Mouse (Mus musculus) lung, embryonic 15.5 days (tissue): ENCODE data around the gene Hapln2. TPM values are rescaled to one million over a fixed set of nuclear protein-coding genes. Genes with fewer than 3 reads are reported as not detected.
A peak's percentile ranks its signal among the peaks of the same experiment; 100 is the strongest.

Source experiments
- ATAC-seq: fragments of 200-750 bp; cut with Nextera tagmentation; 2 replicates; pipeline ENCODE4 v1.8.0; 2017; ENCODE audit warnings: moderate number of reproducible peaks, borderline replicate concordance; ENCODE audit not compliant: low FRiP score, low TSS enrichment; ENCODE audit errors: extremely low read depth
- H3K27ac ChIP-seq: fragments of 300-500 bp; sonication (generic); 2 replicates; pipeline ENCODE4 v1.5.1; 2015; ENCODE audit warnings: moderate library complexity, mild to moderate bottlenecking, inconsistent platforms
- H3K27me3 ChIP-seq: fragments of 300-500 bp; sonication (generic); 2 replicates; pipeline ENCODE4 v1.6.1; 2015; ENCODE audit warnings: inconsistent platforms
- H3K36me3 ChIP-seq: fragments of 300-500 bp; sonication (generic); 2 replicates; pipeline ENCODE4 v1.6.1; 2015; ENCODE audit warnings: inconsistent platforms
- H3K4me1 ChIP-seq: fragments of 300-500 bp; sonication (generic); 2 replicates; pipeline ENCODE4 v1.6.1; 2015; ENCODE audit warnings: inconsistent platforms
- H3K4me2 ChIP-seq: fragments of 300-500 bp; sonication (generic); 2 replicates; pipeline ENCODE4 v1.6.1; 2015; ENCODE audit warnings: inconsistent platforms, mild to moderate bottlenecking, moderate library complexity
- H3K4me3 ChIP-seq: fragments of 300-500 bp; sonication (generic); 2 replicates; pipeline ENCODE4 v1.5.1; 2015; ENCODE audit warnings: mild to moderate bottlenecking, inconsistent platforms
- H3K9ac ChIP-seq: fragments of 300-500 bp; sonication (generic); 2 replicates; pipeline ENCODE4 v1.6.1; 2015; ENCODE audit warnings: inconsistent platforms
- H3K9me3 ChIP-seq: fragments of 300-500 bp; sonication (generic); 2 replicates; pipeline ENCODE4 v1.6.1; 2016; ENCODE audit warnings: inconsistent platforms
- WGBS: fragments of 180-500 bp; shearing (Covaris S2); methylation state at CpG from one replicate; pipeline ENCODE4 v1.1.7; 2015; 5-methylcytosine and 5-hydroxymethylcytosine counted together
- polyA plus RNA-seq: library from polyadenylated mRNA; unstranded; fragments of >200 nt; fragmentation: Nextera tagmentation; extraction: Ambion mirVana; gene quantifications from 2 replicates; pipeline ENCODE4 v1.2.1, GENCODE M21; 2015

Gene Hapln2
- polyA plus RNA-seq, result 0.07 and 0.23 TPM in 2 replicates

DNA sequence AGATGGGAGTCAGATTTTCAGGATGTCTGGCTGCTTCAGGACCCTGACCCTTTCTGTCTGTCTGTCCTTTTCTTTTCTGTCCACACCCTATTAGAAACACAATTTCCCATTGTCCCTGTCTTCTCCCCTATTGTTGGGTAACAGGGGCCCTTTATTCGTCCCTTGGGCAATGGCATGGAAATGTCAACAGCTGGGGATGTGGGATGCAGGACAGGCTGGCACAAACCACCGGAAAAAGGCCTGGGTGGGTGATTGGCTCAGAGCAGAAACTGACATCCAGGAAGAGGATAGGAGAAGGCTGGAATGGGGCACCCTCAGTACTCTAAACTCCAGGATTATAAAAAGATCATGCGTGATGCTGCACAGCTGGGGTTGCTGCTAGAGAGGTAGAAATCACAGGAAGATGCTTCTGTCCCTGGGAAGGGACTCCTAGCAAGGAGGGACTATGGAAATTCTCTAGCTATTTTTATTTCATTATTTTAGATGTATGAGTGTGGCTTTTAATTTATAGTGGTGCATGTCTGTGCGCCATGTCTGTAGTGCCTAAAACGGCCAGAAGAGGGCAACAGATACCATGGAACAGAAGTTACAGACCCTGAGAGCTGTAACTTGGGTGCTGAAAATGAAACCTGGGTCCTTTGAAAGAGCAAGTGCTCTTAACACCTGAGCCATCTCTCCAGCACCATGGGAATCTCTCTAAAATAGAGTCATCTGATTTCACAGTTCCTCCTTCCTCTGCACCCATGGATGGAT, at the start of gene Hapln2:
Gene Hapln2, minus strand, starts transcription at position 150 of the 753 bp plus-strand sequence.
- Histone ChIP-seq H3K27ac (no peak within 1 kb of the TSS), H3K9ac (no peak within 1 kb of the TSS), H3K9me3 (no peaks in the 10 kb centered on the region), H3K36me3 (no peaks in the 10 kb centered on the region), H3K4me2 (no peak within 1 kb of the TSS), H3K4me3 (no peak within 1 kb of the TSS), H3K27me3 (peaks cover 66% of the 10 kb centered on the region), H3K4me1 (peaks cover 20% of the 10 kb centered on the region)
- WGBS, result 47% methylated on average over 5 of the region's 5 CpGs
- no peak for ATAC-seq

DNA sequence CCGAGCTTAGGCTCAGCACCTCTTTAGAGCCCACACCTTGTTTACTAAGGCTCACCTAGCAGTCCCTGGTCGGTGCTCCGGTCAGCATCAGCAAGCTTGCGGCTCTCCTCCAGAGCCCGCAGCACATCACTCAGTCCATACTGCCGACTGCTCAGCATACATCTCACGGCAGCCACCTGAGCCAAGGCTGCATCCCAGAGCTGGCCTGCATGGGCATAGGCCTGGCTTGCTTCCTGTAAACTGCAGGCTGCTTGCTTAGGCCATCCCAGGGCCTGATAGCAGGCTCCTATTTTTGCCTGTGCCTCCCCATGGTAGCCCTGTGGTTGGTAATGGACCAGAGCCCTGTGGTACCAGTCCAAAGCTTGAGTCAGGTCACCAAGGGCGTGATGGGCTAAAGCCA, 47.4 kb upstream of the Hapln2 start:
- no peaks in the 10 kb centered on the region for H3K9me3 ChIP-seq
- no peak overlapping the region for H3K27ac ChIP-seq
- H3K4me1 ChIP-seq, result no peaks in the 10 kb centered on the region
- H3K36me3 ChIP-seq, result no peaks in the 10 kb centered on the region
- no peaks in the 10 kb centered on the region for H3K27me3 ChIP-seq
- WGBS, result 73% methylated on average over 8 of the region's 8 CpGs
- no peak overlapping the region for H3K4me3 ChIP-seq
- H3K9ac ChIP-seq, result no peak overlapping the region
- no peak for ATAC-seq
- H3K4me2 ChIP-seq, result no peak overlapping the region

DNA sequence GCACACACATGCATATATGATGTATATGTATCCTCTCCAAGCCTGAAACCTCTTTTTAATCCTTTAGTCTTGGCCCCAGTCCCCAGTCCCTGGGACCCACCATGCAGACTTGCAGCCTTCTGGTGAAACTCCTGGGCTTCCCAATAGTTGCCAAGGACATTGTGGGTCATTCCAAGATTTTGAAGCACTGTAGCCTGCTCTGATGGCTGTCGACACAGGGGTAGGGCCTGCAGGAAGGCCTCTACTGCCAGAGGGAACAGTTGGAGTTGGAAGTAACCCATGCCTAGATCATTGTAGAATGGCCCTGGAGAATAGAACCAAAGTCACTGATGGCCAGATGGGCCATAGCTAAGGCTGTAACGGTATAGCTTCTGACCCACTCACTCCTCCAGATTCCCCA, 47.0 kb upstream of the Hapln2 start:
- Histone ChIP-seq H3K27ac (no peak overlapping the region), H3K4me3 (no peak overlapping the region), H3K27me3 (no peaks in the 10 kb centered on the region), H3K9me3 (no peaks in the 10 kb centered on the region), H3K4me1 (no peaks in the 10 kb centered on the region), H3K4me2 (no peak overlapping the region), H3K9ac (no peak overlapping the region), H3K36me3 (no peaks in the 10 kb centered on the region)
- WGBS, result 62% methylated on average over 2 of the region's 2 CpGs
- ATAC-seq, result no peak

DNA sequence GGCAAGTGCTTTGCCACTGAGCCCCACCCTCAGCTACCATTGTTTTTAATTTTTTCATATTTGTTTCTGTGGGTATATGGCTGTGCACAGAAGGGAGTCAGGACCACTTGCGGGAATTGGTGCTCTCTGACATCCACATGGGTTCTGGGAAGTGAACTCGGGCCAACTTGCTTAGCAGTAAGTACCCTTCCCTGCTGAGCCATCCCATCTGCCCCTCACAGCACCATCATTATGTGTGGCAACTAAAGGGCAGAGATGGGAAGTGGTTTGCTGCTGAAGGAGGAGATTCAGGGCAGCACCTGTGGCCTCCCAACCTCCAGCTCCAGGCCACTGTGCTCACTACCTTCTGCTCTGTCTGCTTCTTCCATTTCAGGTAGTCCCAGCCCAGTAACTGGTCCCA, 46.2 kb upstream of the Hapln2 start:
- Histone ChIP-seq H3K4me1 (no peaks in the 10 kb centered on the region; the same call in 1 of the 2 replicates), H3K4me2 (no peak overlapping the region), H3K36me3 (no peaks in the 10 kb centered on the region), H3K9me3 (no peaks in the 10 kb centered on the region), H3K4me3 (no peak overlapping the region), H3K9ac (no peak overlapping the region), H3K27me3 (no peaks in the 10 kb centered on the region), H3K27ac (no peak overlapping the region)
- no peak for ATAC-seq
- WGBS, result 61% methylated on average over 2 of the region's 2 CpGs

DNA sequence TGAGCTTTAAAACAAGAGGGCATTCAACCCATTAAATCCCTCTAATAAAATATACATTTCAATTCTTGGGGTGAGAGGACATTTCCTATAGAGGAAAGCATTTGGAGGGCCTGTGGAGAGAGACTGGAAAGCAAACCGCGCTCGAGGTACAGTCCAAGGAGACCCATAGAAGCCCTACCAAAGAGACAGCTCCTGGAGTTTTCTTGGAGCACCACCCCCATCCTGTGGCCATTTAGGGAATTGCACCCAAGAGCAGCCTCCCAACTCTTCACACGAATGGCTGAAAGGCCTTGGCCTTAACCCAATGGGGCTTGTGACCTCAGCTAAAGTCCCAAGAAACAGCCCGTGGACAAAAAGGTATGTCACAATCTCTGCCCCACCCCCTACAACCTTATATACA, 44.4 kb upstream of the Hapln2 start:
- peaks cover 4% of the 10 kb centered on the region; the same call in 1 of the 2 replicates for H3K4me1 ChIP-seq
- no peaks in the 10 kb centered on the region for H3K9me3 ChIP-seq
- no peak overlapping the region for H3K4me2 ChIP-seq
- peak; percentile 60; the same call in 1 of the 2 replicates for ATAC-seq
- H3K27ac ChIP-seq, result no peak overlapping the region
- no peaks in the 10 kb centered on the region for H3K36me3 ChIP-seq
- WGBS, result 4% methylated on average over 5 of the region's 5 CpGs
- H3K9ac ChIP-seq, result no peak overlapping the region
- H3K4me3 ChIP-seq, result no peak overlapping the region
- no peaks in the 10 kb centered on the region for H3K27me3 ChIP-seq

DNA sequence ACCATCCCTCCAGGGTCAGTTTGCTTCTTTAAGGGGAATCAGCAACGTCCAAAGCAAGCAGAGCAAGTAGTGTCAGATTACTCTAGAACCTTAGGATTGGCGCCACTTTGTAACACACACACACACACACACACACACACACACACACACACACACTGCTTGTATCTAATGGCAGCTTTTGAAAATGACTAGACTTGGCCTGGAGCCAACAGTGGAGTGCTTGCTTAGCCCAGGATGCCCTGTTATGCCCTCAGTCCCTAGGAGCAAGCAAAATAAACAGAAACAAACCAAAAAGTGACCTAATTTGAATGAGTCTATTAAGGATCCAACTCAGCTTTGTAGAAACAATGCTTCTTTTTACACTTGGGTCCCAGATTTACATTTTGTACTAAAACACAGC, 41.0 kb upstream of the Hapln2 start:
- Histone ChIP-seq H3K9ac (no peak overlapping the region), H3K4me1 (peaks cover 4% of the 10 kb centered on the region; the same call in 1 of the 2 replicates), H3K27me3 (no peaks in the 10 kb centered on the region), H3K4me2 (no peak overlapping the region), H3K36me3 (no peaks in the 10 kb centered on the region), H3K4me3 (no peak overlapping the region), H3K27ac (no peak overlapping the region), H3K9me3 (no peaks in the 10 kb centered on the region)
- no peak for ATAC-seq
- WGBS, result 13% methylated on average over 2 of the region's 2 CpGs

DNA sequence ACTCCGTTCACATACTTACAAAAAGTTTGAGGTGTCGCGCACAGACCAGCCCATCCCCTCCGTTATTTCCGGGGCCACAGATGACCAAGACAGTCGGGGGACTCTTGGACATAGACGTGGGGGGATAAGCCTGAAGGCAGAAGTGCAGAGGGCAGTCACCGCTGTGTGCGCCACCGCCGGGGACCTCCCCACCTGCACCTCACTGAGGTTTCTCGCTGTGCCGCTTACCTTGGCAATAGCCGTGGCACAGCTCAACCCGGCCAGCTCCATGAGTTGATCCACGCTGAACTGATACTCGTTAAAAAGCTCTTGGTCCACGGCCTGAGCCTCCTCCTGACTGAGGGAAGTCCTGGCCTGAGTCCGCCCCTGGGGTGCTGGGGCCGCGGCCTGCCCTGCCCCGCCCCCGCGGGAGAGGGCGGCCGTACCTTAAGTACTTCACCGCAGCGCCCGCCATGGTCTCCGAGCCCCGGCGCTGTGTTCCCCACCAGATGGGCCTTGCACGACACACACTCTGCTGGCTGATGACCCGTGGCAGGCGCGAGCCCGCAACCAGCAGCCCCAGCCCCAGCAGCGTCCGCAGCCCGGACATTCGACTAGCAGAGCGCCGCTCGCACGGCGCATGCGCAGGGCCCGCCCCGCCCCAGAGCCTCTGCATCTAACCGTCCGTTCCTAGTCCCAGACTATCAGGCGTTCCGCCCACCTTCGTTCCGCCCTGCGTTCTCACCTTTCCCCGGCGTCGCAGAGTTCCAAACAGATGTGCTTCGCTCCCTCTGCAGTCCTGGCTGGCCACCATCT, 30.7 kb upstream of the Hapln2 start, which contains the start of gene Naxe:
Gene Naxe, minus strand, starts transcription at position 594 of the 795 bp plus-strand sequence.
- peak within 1 kb of the TSS; percentile 90 for H3K9ac ChIP-seq
- H3K27ac ChIP-seq, result peak within 1 kb of the TSS; percentile 76
- H3K36me3 ChIP-seq, result peaks cover 34% of the 10 kb centered on the region
- peaks cover 11% of the 10 kb centered on the region for H3K4me1 ChIP-seq
- H3K27me3 ChIP-seq, result no peaks in the 10 kb centered on the region
- peak within 1 kb of the TSS; percentile 79 for H3K4me3 ChIP-seq
- ATAC-seq, result peak; percentile 95
- WGBS, result under 1% methylated on average over 59 of the region's 60 CpGs
- H3K9me3 ChIP-seq, result no peaks in the 10 kb centered on the region
- H3K4me2 ChIP-seq, result peak within 1 kb of the TSS; percentile 80

DNA sequence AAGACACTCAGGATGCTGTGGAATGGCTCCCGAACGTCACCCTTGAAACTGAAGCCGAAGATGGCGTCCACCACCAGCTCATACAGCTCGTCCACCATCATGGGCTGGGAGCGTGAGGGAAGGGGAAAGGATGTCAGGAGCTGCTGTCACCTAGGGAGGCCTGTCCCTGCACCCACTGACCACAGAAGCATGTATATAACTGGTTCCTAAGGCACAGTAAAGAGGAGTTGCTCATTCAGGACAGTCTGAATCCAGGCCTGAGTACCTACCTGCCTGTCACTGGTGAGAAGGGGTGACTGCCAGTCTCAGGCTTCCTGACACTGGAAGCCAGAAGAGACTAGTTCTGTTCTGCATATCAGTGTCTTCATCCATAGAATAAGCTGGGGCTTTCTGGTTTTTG, 29.6 kb upstream of the Hapln2 start:
- H3K4me1 ChIP-seq, result peaks cover 11% of the 10 kb centered on the region
- H3K4me2 ChIP-seq, result peak overlapping the region; percentile 80
- ATAC-seq, result no peak
- no peaks in the 10 kb centered on the region for H3K9me3 ChIP-seq
- peak overlapping the region; percentile 90 for H3K9ac ChIP-seq
- no peak overlapping the region for H3K27ac ChIP-seq
- no peaks in the 10 kb centered on the region for H3K27me3 ChIP-seq
- H3K4me3 ChIP-seq, result peak overlapping the region; percentile 79; the same call in 1 of the 2 replicates
- 85% methylated on average over 6 of the region's 6 CpGs for WGBS
- H3K36me3 ChIP-seq, result peaks cover 42% of the 10 kb centered on the region

DNA sequence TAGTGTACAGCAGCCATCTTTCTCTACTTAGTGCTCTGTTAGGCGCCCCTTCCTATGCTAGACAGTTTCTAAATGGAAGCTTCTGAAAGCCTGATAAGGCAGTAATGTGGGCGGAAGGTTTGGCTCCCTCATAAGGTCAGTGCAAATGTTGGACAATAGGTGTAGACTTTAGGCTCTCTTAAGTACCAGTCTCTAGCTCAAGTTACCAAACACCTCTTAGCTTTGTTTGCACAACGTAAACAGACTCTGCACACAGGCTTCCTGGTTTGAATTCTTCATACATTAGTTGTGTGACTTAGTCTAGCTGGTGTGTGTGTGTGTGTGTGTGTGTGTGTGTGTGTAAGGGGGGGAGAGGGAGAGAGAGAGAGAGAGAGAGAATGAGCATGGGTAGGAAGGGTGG, 22.1 kb upstream of the Hapln2 start:
- no peak overlapping the region for H3K4me3 ChIP-seq
- H3K9me3 ChIP-seq, result no peaks in the 10 kb centered on the region
- H3K36me3 ChIP-seq, result peaks cover 25% of the 10 kb centered on the region
- no peak for ATAC-seq
- peaks cover 11% of the 10 kb centered on the region; the same call in 1 of the 2 replicates for H3K4me1 ChIP-seq
- H3K27me3 ChIP-seq, result no peaks in the 10 kb centered on the region
- no peak overlapping the region for H3K4me2 ChIP-seq
- H3K9ac ChIP-seq, result no peak overlapping the region
- 28% methylated on average over 3 of the region's 3 CpGs for WGBS
- peak overlapping the region; percentile 25 for H3K27ac ChIP-seq

DNA sequence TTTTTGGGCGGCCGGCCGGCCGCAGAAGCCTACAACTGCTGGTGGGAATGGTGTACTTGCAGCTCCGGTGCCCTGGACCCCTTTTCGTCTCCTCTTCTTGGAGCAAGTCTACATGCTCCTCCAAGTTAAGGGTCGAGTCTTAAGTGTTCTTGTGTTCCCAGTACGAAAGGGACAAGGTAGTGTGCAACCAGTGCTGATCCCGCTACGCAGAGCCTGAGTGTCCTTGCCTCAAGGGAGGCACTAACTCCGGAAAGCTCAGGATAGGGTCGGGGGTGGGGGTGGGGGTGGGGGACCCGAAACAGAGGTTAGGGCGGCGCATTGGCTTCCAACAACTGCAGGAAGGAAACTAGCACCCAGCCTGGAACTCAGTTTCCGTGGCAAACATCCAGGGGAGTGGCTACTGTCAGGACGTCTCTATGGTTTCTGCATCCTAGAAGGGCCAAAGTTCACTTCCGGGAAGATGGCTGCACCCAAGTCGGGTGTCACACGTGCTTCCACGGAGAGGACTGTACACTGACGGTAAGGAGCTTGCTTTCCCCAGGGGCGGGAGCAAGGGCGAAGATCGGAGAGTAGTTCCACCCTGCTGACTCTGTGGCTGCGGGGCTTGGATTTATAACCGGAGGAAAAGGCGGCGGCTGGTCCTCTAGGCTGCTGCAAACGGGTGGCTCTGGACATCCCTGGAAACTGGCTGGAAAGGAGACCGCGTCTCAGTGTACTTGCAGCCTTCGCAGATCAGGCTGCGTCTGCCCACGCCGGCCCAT, 15.5 kb upstream of the Hapln2 start, which contains the start of gene Gpatch4:
Gene Gpatch4, plus strand, starts transcription at position 448 of the 761 bp plus-strand sequence.
- H3K27ac ChIP-seq, result peak within 1 kb of the TSS; percentile 26
- 0 out of 2 replicates have a peak, but pooled peaks cover 10% of the 10 kb centered on the region for H3K27me3 ChIP-seq
- H3K4me3 ChIP-seq, result peak within 1 kb of the TSS; percentile 62
- H3K4me2 ChIP-seq, result peak within 1 kb of the TSS; percentile 67
- WGBS, result 9% methylated on average over 36 of the region's 36 CpGs
- H3K9me3 ChIP-seq, result no peaks in the 10 kb centered on the region
- H3K36me3 ChIP-seq, result no peaks in the 10 kb centered on the region
- peak within 1 kb of the TSS; percentile 41 for H3K9ac ChIP-seq
- peak; percentile 85 for ATAC-seq
- peaks cover 15% of the 10 kb centered on the region; the same call in 1 of the 2 replicates for H3K4me1 ChIP-seq

DNA sequence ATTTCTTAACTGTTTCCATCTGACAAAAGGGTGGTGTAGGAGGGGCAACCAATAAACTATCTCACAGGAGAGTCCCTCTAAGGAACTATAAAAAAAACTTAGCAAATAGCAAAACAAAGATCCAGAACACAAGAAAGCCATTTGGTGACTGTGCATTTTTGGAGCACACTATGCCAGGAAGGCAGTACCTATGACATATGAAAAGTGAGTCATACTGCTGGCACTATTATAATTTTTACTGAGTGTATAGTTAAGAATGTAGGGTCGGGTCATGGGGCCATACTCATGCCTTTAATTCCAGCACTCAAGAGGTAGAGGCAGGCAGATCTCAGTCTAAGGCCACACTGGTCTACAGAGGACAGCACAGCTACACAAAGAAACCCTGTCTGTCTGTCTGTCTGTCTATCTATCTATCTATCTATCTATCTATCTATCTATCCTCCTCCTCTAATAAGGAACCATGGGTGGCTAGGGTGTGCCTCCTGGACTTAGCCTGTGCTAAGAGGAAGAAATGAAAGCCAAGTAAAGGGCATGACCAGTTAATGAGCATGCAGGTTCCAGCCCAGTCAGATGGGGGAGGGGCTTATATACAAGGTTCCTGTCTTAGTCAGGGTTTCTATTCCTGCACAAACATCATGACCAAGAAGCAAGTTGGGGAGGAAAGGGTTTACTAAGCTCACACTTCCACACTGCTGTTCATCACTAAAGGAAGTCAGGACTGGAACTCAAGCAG, 8.3 kb upstream of the Hapln2 start:
- ATAC-seq, result no peak
- no peak overlapping the region for H3K4me3 ChIP-seq
- WGBS, result 52% methylated on average over 1 of the region's 1 CpGs
- H3K4me1 ChIP-seq, result 0 out of 2 replicates have a peak, but pooled peaks cover 5% of the 10 kb centered on the region
- peaks cover 38% of the 10 kb centered on the region for H3K27me3 ChIP-seq
- H3K9ac ChIP-seq, result no peak overlapping the region
- no peak overlapping the region for H3K27ac ChIP-seq
- no peaks in the 10 kb centered on the region for H3K36me3 ChIP-seq
- no peaks in the 10 kb centered on the region for H3K9me3 ChIP-seq
- no peak overlapping the region for H3K4me2 ChIP-seq
